9 mouse cellular contexts compared by ENCODE assay signal in genomic region chr2:163788484-163788883, GRCm38 (mm10). TPM values are rescaled to one million over a fixed set of nuclear protein-coding genes. Genes with fewer than 3 reads are reported as not detected.
A peak's percentile ranks its signal among the peaks of the same experiment; 100 is the strongest.
DNase-seq lines count a peak whose midpoint lies in the region; ATAC-seq and TF ChIP-seq lines count a peak whose summit lies in the region.
"Had no signal": no experiment of that assay in that cellular context is flagged by ENCODE, and none has a peak within 500 bp of the region (broad histone marks: within the 10 kb centered on the region; RNA-seq: fewer than 3 reads in every experiment).

No protein-coding gene starts in this region.

- no peaks in the 10 kb centered on the region for H3K9me3 ChIP-seq in lung, embryonic 14.5 days (ENCODE audit: low read depth, low read length)

- ATAC-seq in CD4-positive, CD25-positive, alpha-beta regulatory T cell, adult 4 months: no peak
- peak; percentile 35; the same call in 1 of the 2 replicates for ATAC-seq in lung, embryonic 14.5 days (ENCODE audit: insufficient read depth)

- peak; percentile 52 for DNase-seq in CD4-positive, CD25-positive, alpha-beta regulatory T cell, adult 2 months (ENCODE audit: low read depth, low spot score)
- peak; percentile 89 for DNase-seq in MN1 (ENCODE audit: low spot score)
- peak; percentile 73 for DNase-seq in cerebellum, adult 9-10 months
- DNase-seq in gastrocnemius, postnatal 10 days: peak; percentile 76
- DNase-seq in large intestine, adult 2 months (ENCODE audit: low read depth, low spot score): peak; percentile 38
- DNase-seq in lung, embryonic 14.5 days: peak; percentile 80
- DNase-seq in right cerebral cortex, postnatal 14 days: peak; percentile 71

- WGBS in large intestine, adult 2 months: 61% methylated on average over 4 of the region's 4 CpGs
- WGBS in lung, embryonic 14.5 days: 63% methylated on average over 4 of the region's 4 CpGs

- TF ChIP-seq CTCF in lung, embryonic 14.5 days (IDR thresholded peaks at IDR 0.05; ENCODE audit: low read depth): peak; percentile 75

- no peaks in the 10 kb centered on the region for H3K4me1 ChIP-seq in lung, embryonic 14.5 days (ENCODE audit: insufficient read depth)

- H3K27ac ChIP-seq in lung, embryonic 14.5 days (ENCODE audit: low read depth): no peak overlapping the region
- H3K27ac ChIP-seq: macrophage had no signal

- no peaks in the 10 kb centered on the region for H3K36me3 ChIP-seq in lung, embryonic 14.5 days (ENCODE audit: insufficient read depth)

- no peak overlapping the region for H3K4me3 ChIP-seq in lung, embryonic 14.5 days (ENCODE audit: low read depth, low read length)

- no peaks in the 10 kb centered on the region for H3K27me3 ChIP-seq in lung, embryonic 14.5 days (ENCODE audit: insufficient read depth, low read length)

- no peak overlapping the region for H3K9ac ChIP-seq in lung, embryonic 14.5 days

- H3K4me2 ChIP-seq in lung, embryonic 14.5 days: no peak overlapping the region

RNA-seq across cellular contexts. Expression of gene Ccn5, which starts 32.2 kb away (rescaled TPM):
- not detected for polyA plus RNA-seq in CD4-positive, CD25-positive, alpha-beta regulatory T cell, adult 4 months (2017; shearing (Covaris generic))
- total RNA-seq in gastrocnemius, postnatal 10 days (2021): 1 to 10 TPM in 1 of 2 experiments, under 1 TPM in 1; 0.40 to 1.9 TPM
- polyA plus RNA-seq in large intestine, adult 2 months (2012; rRNA removed): 0.46 and 0.99 TPM in 2 replicates
- polyA plus RNA-seq in lung, embryonic 14.5 days (2014; fragmentation: Nextera tagmentation; extraction: Ambion mirVana): 0.39 and 0.68 TPM in 2 replicates
- polyA plus RNA-seq: macrophage had no signal

RNA-seq across cellular contexts. Expression of gene Ada, which starts 38.4 kb away (rescaled TPM):
- polyA plus RNA-seq in CD4-positive, CD25-positive, alpha-beta regulatory T cell, adult 4 months (2017; shearing (Covaris generic)): 10 to 100 TPM in 1 of 2 experiments, 1 to 10 TPM in 1; 9.2 to 13.8 TPM
- total RNA-seq in gastrocnemius, postnatal 10 days (2021): 1 to 10 TPM; 1.1 to 2.4 TPM
- 113 and 304 TPM in 2 replicates for polyA plus RNA-seq in large intestine, adult 2 months (2012; rRNA removed)
- 9.5 and 9.9 TPM in 2 replicates for polyA plus RNA-seq in lung, embryonic 14.5 days (2014; fragmentation: Nextera tagmentation; extraction: Ambion mirVana)

Comparison
In these comparisons a context has a peak if more than half of its experiments do, and no peak if none do; other contexts are left out.
1. DNase-seq: peak in every context shown above with its lines; median percentile 89 in MN1; 80 in lung, embryonic 14.5 days; 76 in gastrocnemius, postnatal 10 days; 73 in cerebellum, adult 9-10 months; 71 in right cerebral cortex, postnatal 14 days; 52 in CD4-positive, CD25-positive, alpha-beta regulatory T cell, adult 2 months; 38 in large intestine, adult 2 months.